Mouse (Mus musculus): ENCODE data around the gene Ncoa5.

- TF ChIP-seq CTCF (IDR thresholded peaks at IDR 0.05; ENCODE audit: low read depth) = no peak
- TF ChIP-seq EP300 (IDR thresholded peaks at IDR 0.05; ENCODE audit: low read depth) = no peak
Observed at GRCm38 (mm10) chr2:165059961-165060360, 25.3 kb upstream of the Ncoa5 start.
